ENCODE assay signal across 9 mouse cellular contexts in genomic region chr2:76101889-76102602, GRCm38 (mm10).
DNase-seq lines count a peak whose midpoint lies in the region; ATAC-seq lines count a peak whose summit lies in the region.
"Had no signal": no experiment of that assay in that cellular context is flagged by ENCODE, and none has a peak within 500 bp of the region (broad histone marks: within the 10 kb centered on the region; RNA-seq: fewer than 3 reads in every experiment).

No protein-coding gene starts in this region.

- ATAC-seq in forebrain, embryonic 14.5 days = no peak
- ATAC-seq in forebrain, embryonic 15.5 days (replicated peaks) = no peak
- ATAC-seq in hindbrain, embryonic 14.5 days (ENCODE audit: low FRiP score) = peak; percentile 24; the same call in 1 of the 2 replicates
- 0 out of 2 replicates have a peak, but pooled peaks have one; percentile 42 for ATAC-seq in neural tube, embryonic 12.5 days (ENCODE audit: low FRiP score, low read depth)
- no peak for ATAC-seq in intestine, embryonic 15.5 days

- H3K4me3 ChIP-seq in forebrain, embryonic 14.5 days (ENCODE audit: low read depth, low read length) = no peak overlapping the region
- H3K4me3 ChIP-seq in forebrain, embryonic 15.5 days = no peak overlapping the region
- no peak overlapping the region for H3K4me3 ChIP-seq in hindbrain, embryonic 14.5 days (replicated peaks; ENCODE audit: low read length)
- no peak overlapping the region for H3K4me3 ChIP-seq in neural tube, embryonic 12.5 days
- no peak overlapping the region for H3K4me3 ChIP-seq in intestine, embryonic 15.5 days (replicated peaks)

- no peaks in the 10 kb centered on the region for H3K36me3 ChIP-seq in forebrain, embryonic 14.5 days (ENCODE audit: control insufficient read depth, insufficient read depth, low read length)
- no peaks in the 10 kb centered on the region for H3K36me3 ChIP-seq in forebrain, embryonic 15.5 days
- no peaks in the 10 kb centered on the region for H3K36me3 ChIP-seq in hindbrain, embryonic 14.5 days (replicated peaks; ENCODE audit: control insufficient read depth, insufficient read depth)
- H3K36me3 ChIP-seq in neural tube, embryonic 12.5 days = no peaks in the 10 kb centered on the region
- H3K36me3 ChIP-seq in intestine, embryonic 15.5 days = no peaks in the 10 kb centered on the region

- no peak overlapping the region for H3K27ac ChIP-seq in forebrain, embryonic 14.5 days (ENCODE audit: low read depth, low read length)
- H3K27ac ChIP-seq in forebrain, embryonic 15.5 days (replicated peaks) = no peak overlapping the region
- no peak overlapping the region for H3K27ac ChIP-seq in hindbrain, embryonic 14.5 days
- H3K27ac ChIP-seq in neural tube, embryonic 12.5 days = no peak overlapping the region
- no peak overlapping the region for H3K27ac ChIP-seq in intestine, embryonic 15.5 days

- no peak overlapping the region for H3K9ac ChIP-seq in forebrain, embryonic 14.5 days (ENCODE audit: low read length)
- H3K9ac ChIP-seq in forebrain, embryonic 15.5 days (replicated peaks) = no peak overlapping the region
- no peak overlapping the region for H3K9ac ChIP-seq in hindbrain, embryonic 14.5 days
- H3K9ac ChIP-seq in neural tube, embryonic 12.5 days = no peak overlapping the region
- H3K9ac ChIP-seq in intestine, embryonic 15.5 days = no peak overlapping the region

- H3K4me1 ChIP-seq in forebrain, embryonic 14.5 days (ENCODE audit: control insufficient read depth, insufficient read depth, low read length) = no peaks in the 10 kb centered on the region
- no peaks in the 10 kb centered on the region for H3K4me1 ChIP-seq in forebrain, embryonic 15.5 days
- H3K4me1 ChIP-seq in hindbrain, embryonic 14.5 days (replicated peaks; ENCODE audit: control insufficient read depth, insufficient read depth, low read length) = no peaks in the 10 kb centered on the region
- H3K4me1 ChIP-seq in neural tube, embryonic 12.5 days = peaks cover 4% of the 10 kb centered on the region
- peaks cover 18% of the 10 kb centered on the region for H3K4me1 ChIP-seq in intestine, embryonic 15.5 days (replicated peaks)

- H3K27me3 ChIP-seq in forebrain, embryonic 14.5 days (replicated peaks; ENCODE audit: control insufficient read depth, insufficient read depth, low read length) = no peaks in the 10 kb centered on the region
- H3K27me3 ChIP-seq in forebrain, embryonic 15.5 days = no peaks in the 10 kb centered on the region
- no peaks in the 10 kb centered on the region for H3K27me3 ChIP-seq in hindbrain, embryonic 14.5 days (ENCODE audit: control insufficient read depth, insufficient read depth, low read length)
- no peaks in the 10 kb centered on the region for H3K27me3 ChIP-seq in neural tube, embryonic 12.5 days (replicated peaks)
- H3K27me3 ChIP-seq in intestine, embryonic 15.5 days (replicated peaks) = no peaks in the 10 kb centered on the region

- peak; percentile 51 for DNase-seq in forebrain, embryonic 14.5 days (ENCODE audit: low spot score)
- peak; percentile 8 to 16 for DNase-seq in lung, adult 18-20 months
- DNase-seq in lung, postnatal 14 days = no peak
- DNase-seq in hindbrain, embryonic 14.5 days (ENCODE audit: low spot score) = peak; percentile 80
- no peak for DNase-seq in gastrocnemius, postnatal 25 days

- 72% methylated on average over 14 of the region's 14 CpGs for WGBS in forebrain, embryonic 14.5 days
- WGBS in forebrain, embryonic 15.5 days = 64% methylated on average over 14 of the region's 14 CpGs
- 30% methylated on average over 14 of the region's 14 CpGs for WGBS in hindbrain, embryonic 14.5 days
- WGBS in neural tube, embryonic 12.5 days = 20% methylated on average over 14 of the region's 14 CpGs
- 39% methylated on average over 14 of the region's 14 CpGs for WGBS in intestine, embryonic 15.5 days

- no peak overlapping the region for H3K4me2 ChIP-seq in forebrain, embryonic 14.5 days (ENCODE audit: low read length)
- no peak overlapping the region for H3K4me2 ChIP-seq in forebrain, embryonic 15.5 days (replicated peaks)
- H3K4me2 ChIP-seq in hindbrain, embryonic 14.5 days (replicated peaks) = no peak overlapping the region
- no peak overlapping the region for H3K4me2 ChIP-seq in neural tube, embryonic 12.5 days (replicated peaks)
- no peak overlapping the region for H3K4me2 ChIP-seq in intestine, embryonic 15.5 days (replicated peaks)
- H3K4me2 ChIP-seq: heart, embryonic 11.5 days had no signal

- H3K9me3 ChIP-seq in forebrain, embryonic 14.5 days (replicated peaks; ENCODE audit: control insufficient read depth, low read length) = no peaks in the 10 kb centered on the region
- H3K9me3 ChIP-seq in forebrain, embryonic 15.5 days = no peaks in the 10 kb centered on the region
- no peaks in the 10 kb centered on the region for H3K9me3 ChIP-seq in hindbrain, embryonic 14.5 days (ENCODE audit: control insufficient read depth, low read length)
- H3K9me3 ChIP-seq in neural tube, embryonic 12.5 days = no peaks in the 10 kb centered on the region
- H3K9me3 ChIP-seq in intestine, embryonic 15.5 days = no peaks in the 10 kb centered on the region

Comparison
In these comparisons a context has a peak if more than half of its experiments do, and no peak if none do; other contexts are left out.
1. DNase-seq: peak in forebrain, embryonic 14.5 days (single experiment), lung, adult 18-20 months (2 of 2) and hindbrain, embryonic 14.5 days (single experiment); none in lung, postnatal 14 days (single experiment) and gastrocnemius, postnatal 25 days (single experiment).
2. ATAC-seq: peak in hindbrain, embryonic 14.5 days (single experiment) and neural tube, embryonic 12.5 days (single experiment); none in forebrain, embryonic 14.5 days (single experiment), forebrain, embryonic 15.5 days (single experiment) and intestine, embryonic 15.5 days (single experiment).